Mouse (Mus musculus) liver, adult 2 months (tissue): ENCODE measurements at regions not wholly inside any gene's neighbourhood (a gene's known extent, or its start where the extent isn't known, plus 50 kb on each side); places are given as distances from the start of the nearest gene placed in this dataset.

ENCODE experiments used
- CTCF ChIP-seq: fragments of 200-500 bp; IDR thresholded peaks from 2 replicates; pipeline ENCODE4 v1.5.1; 2011; ENCODE audit warnings: low read depth, low read length, control low read depth
- POLR2A ChIP-seq: fragments of 200-500 bp; IDR thresholded peaks from 2 replicates; pipeline ENCODE4 v1.6.1; 2011; ENCODE audit warnings: low read length, control low read depth; ENCODE audit not compliant: insufficient read depth; ENCODE audit errors: extremely low read depth

- TF ChIP-seq CTCF (no peak), POLR2A (no peak)
These were observed 74.8 kb upstream of the Srd5a3 start for GRCm38 (mm10) chr5:76065227-76065626.
